Mouse (Mus musculus) neural tube, embryonic 12.5 days (tissue): ENCODE results near the gene Ifitm1. TPM values are rescaled to one million over a fixed set of nuclear protein-coding genes. Genes with fewer than 3 reads are reported as not detected.

ENCODE experiments used
- ATAC-seq: fragments of 200-750 bp; cut with Nextera tagmentation; 2 replicates; pipeline ENCODE4 v1.8.0; 2017; ENCODE audit warnings: low read depth, mild to moderate bottlenecking, moderate TSS enrichment, moderate library complexity; ENCODE audit not compliant: low FRiP score
- H3K27ac ChIP-seq: fragments of 300-500 bp; sonication (generic); 2 replicates; pipeline ENCODE4 v1.5.1; 2016
- H3K27me3 ChIP-seq: fragments of 300-500 bp; sonication (generic); replicated peaks from 2 replicates; pipeline ENCODE4 v1.6.1; 2016; ENCODE audit warnings: mild to moderate bottlenecking
- H3K36me3 ChIP-seq: fragments of 300-500 bp; sonication (generic); 2 replicates; pipeline ENCODE4 v1.6.1; 2016; ENCODE audit warnings: mild to moderate bottlenecking
- H3K4me1 ChIP-seq: fragments of 300-500 bp; sonication (generic); 2 replicates; pipeline ENCODE4 v1.6.1; 2016
- H3K4me2 ChIP-seq: fragments of 300-500 bp; sonication (generic); replicated peaks from 2 replicates; pipeline ENCODE4 v1.6.1; 2016; ENCODE audit warnings: mild to moderate bottlenecking
- H3K4me3 ChIP-seq: fragments of 300-500 bp; sonication (generic); 2 replicates; pipeline ENCODE4 v1.5.1; 2016
- H3K9ac ChIP-seq: fragments of 300-500 bp; sonication (generic); 2 replicates; pipeline ENCODE4 v1.6.1; 2016; ENCODE audit warnings: mild to moderate bottlenecking
- H3K9me3 ChIP-seq: fragments of 300-500 bp; sonication (generic); 2 replicates; pipeline ENCODE4 v1.6.1; 2016; ENCODE audit warnings: mild to moderate bottlenecking
- WGBS: fragments of 180-500 bp; shearing (Covaris S2); methylation state at CpG from one replicate; pipeline ENCODE4 v1.1.7; 2016; 5-methylcytosine and 5-hydroxymethylcytosine counted together
- polyA plus RNA-seq: library from polyadenylated mRNA; unstranded; fragments of >200 nt; fragmentation: Nextera tagmentation; extraction: Ambion mirVana; gene quantifications from 2 replicates; pipeline ENCODE4 v1.2.1, GENCODE M21; 2016

Ifitm1 gene
- polyA plus RNA-seq, 1 experiment from 2014 or later = 13.6 TPM

GRCm38 (mm10) chr7:140942341-140942740 is 24.7 kb upstream of the Ifitm1 start:
- Histone ChIP-seq H3K4me2 (peak overlapping the region; percentile 58), H3K4me1 (peaks cover 12% of the 10 kb centered on the region; the same call in 1 of the 2 replicates), H3K9me3 (no peaks in the 10 kb centered on the region), H3K4me3 (peak overlapping the region; percentile 46), H3K36me3 (no peaks in the 10 kb centered on the region), H3K9ac (peak overlapping the region; percentile 54; the same call in 1 of the 2 replicates), H3K27ac (no peak overlapping the region), H3K27me3 (no peaks in the 10 kb centered on the region)
- ATAC-seq = no peak
- WGBS = 69% methylated on average over 9 of the region's 9 CpGs

GRCm38 (mm10) chr7:140942811-140943210 is 24.2 kb upstream of the Ifitm1 start:
- Histone ChIP-seq H3K4me3 (no peak overlapping the region), H3K27me3 (no peaks in the 10 kb centered on the region), H3K4me1 (peaks cover 12% of the 10 kb centered on the region; the same call in 1 of the 2 replicates), H3K36me3 (peaks cover 2% of the 10 kb centered on the region; the same call in 1 of the 2 replicates), H3K27ac (no peak overlapping the region), H3K4me2 (no peak overlapping the region; the same call in 1 of the 2 replicates), H3K9me3 (no peaks in the 10 kb centered on the region), H3K9ac (no peak overlapping the region)
- ATAC-seq = no peak
- WGBS = 92% methylated on average over 10 of the region's 10 CpGs

- ATAC-seq = no peak
- Histone ChIP-seq H3K4me1 (peaks cover 12% of the 10 kb centered on the region; the same call in 1 of the 2 replicates), H3K27ac (no peak overlapping the region), H3K36me3 (peaks cover 7% of the 10 kb centered on the region), H3K9ac (no peak overlapping the region), H3K4me2 (no peak overlapping the region; the same call in 1 of the 2 replicates), H3K9me3 (no peaks in the 10 kb centered on the region), H3K27me3 (no peaks in the 10 kb centered on the region), H3K4me3 (no peak overlapping the region)
- 94% methylated on average over 4 of the region's 4 CpGs for WGBS
These were observed 23.7 kb upstream of the Ifitm1 start for GRCm38 (mm10) chr7:140943356-140943755.

GRCm38 (mm10) chr7:140944236-140944635 is 22.8 kb upstream of the Ifitm1 start:
- no peak overlapping the region for H3K9ac ChIP-seq
- H3K4me2 ChIP-seq = no peak overlapping the region
- no peaks in the 10 kb centered on the region for H3K9me3 ChIP-seq
- whole genome bisulfite sequencing = 91% methylated on average over 7 of the region's 7 CpGs
- no peak overlapping the region for H3K27ac ChIP-seq
- H3K4me3 ChIP-seq = no peak overlapping the region
- H3K27me3 ChIP-seq = no peaks in the 10 kb centered on the region
- ATAC-seq = no peak
- peaks cover 12% of the 10 kb centered on the region; the same call in 1 of the 2 replicates for H3K4me1 ChIP-seq
- H3K36me3 ChIP-seq = peaks cover 11% of the 10 kb centered on the region

GRCm38 (mm10) chr7:140945247-140945646 is 21.8 kb upstream of the Ifitm1 start:
- ATAC-seq = no peak
- Histone ChIP-seq H3K4me2 (no peak overlapping the region), H3K9ac (no peak overlapping the region), H3K36me3 (peaks cover 11% of the 10 kb centered on the region), H3K27me3 (no peaks in the 10 kb centered on the region), H3K27ac (no peak overlapping the region), H3K9me3 (no peaks in the 10 kb centered on the region), H3K4me3 (no peak overlapping the region), H3K4me1 (peaks cover 11% of the 10 kb centered on the region)
- 94% methylated on average over 5 of the region's 5 CpGs for WGBS

- H3K27me3 ChIP-seq = no peaks in the 10 kb centered on the region
- 91% methylated on average over 10 of the region's 10 CpGs for WGBS
- no peak overlapping the region for H3K9ac ChIP-seq
- H3K4me2 ChIP-seq = no peak overlapping the region
- peaks cover 21% of the 10 kb centered on the region for H3K4me1 ChIP-seq
- no peak overlapping the region for H3K27ac ChIP-seq
- H3K9me3 ChIP-seq = no peaks in the 10 kb centered on the region
- no peak for ATAC-seq
- peaks cover 11% of the 10 kb centered on the region for H3K36me3 ChIP-seq
- H3K4me3 ChIP-seq = no peak overlapping the region
These were observed 20.7 kb upstream of the Ifitm1 start for GRCm38 (mm10) chr7:140946311-140946710.

- Histone ChIP-seq H3K27ac (no peak overlapping the region), H3K4me2 (no peak overlapping the region), H3K4me3 (no peak overlapping the region), H3K9ac (no peak overlapping the region), H3K4me1 (peaks cover 23% of the 10 kb centered on the region), H3K36me3 (peaks cover 11% of the 10 kb centered on the region), H3K27me3 (no peaks in the 10 kb centered on the region), H3K9me3 (no peaks in the 10 kb centered on the region)
- 74% methylated on average over 7 of the region's 7 CpGs for WGBS
- ATAC-seq = no peak
These were observed 20.0 kb upstream of the Ifitm1 start for GRCm38 (mm10) chr7:140946980-140947379.

- ATAC-seq = no peak
- Histone ChIP-seq H3K36me3 (peaks cover 11% of the 10 kb centered on the region), H3K4me2 (no peak overlapping the region)
These were observed 18.9 kb upstream of the Ifitm1 start for GRCm38 (mm10) chr7:140948161-140948560.

GRCm38 (mm10) chr7:140949255-140949654 is 17.8 kb upstream of the Ifitm1 start:
- no peak overlapping the region for H3K4me3 ChIP-seq
- H3K36me3 ChIP-seq = peaks cover 11% of the 10 kb centered on the region
- WGBS = 89% methylated on average over 6 of the region's 6 CpGs
- no peak overlapping the region for H3K9ac ChIP-seq
- H3K9me3 ChIP-seq = no peaks in the 10 kb centered on the region
- no peak for ATAC-seq
- H3K4me1 ChIP-seq = peaks cover 19% of the 10 kb centered on the region
- no peaks in the 10 kb centered on the region for H3K27me3 ChIP-seq
- no peak overlapping the region for H3K4me2 ChIP-seq
- no peak overlapping the region for H3K27ac ChIP-seq

More at GRCm38 (mm10) chr7:140948161-140948560, 18.9 kb upstream of the Ifitm1 start:
- H3K4me3 ChIP-seq = no peak overlapping the region
- peaks cover 19% of the 10 kb centered on the region for H3K4me1 ChIP-seq
- no peaks in the 10 kb centered on the region for H3K9me3 ChIP-seq
- 90% methylated on average over 8 of the region's 8 CpGs for WGBS
- no peaks in the 10 kb centered on the region for H3K27me3 ChIP-seq
- H3K9ac ChIP-seq = no peak overlapping the region
- H3K27ac ChIP-seq = no peak overlapping the region

- Histone ChIP-seq H3K36me3 (peaks cover 11% of the 10 kb centered on the region), H3K9ac (no peak within 1 kb of the TSS), H3K4me2 (peak within 1 kb of the TSS; percentile 1; the same call in 1 of the 2 replicates), H3K4me1 (peaks cover 20% of the 10 kb centered on the region), H3K4me3 (no peak within 1 kb of the TSS), H3K9me3 (no peaks in the 10 kb centered on the region), H3K27ac (no peak within 1 kb of the TSS), H3K27me3 (no peaks in the 10 kb centered on the region)
- no peak for ATAC-seq
- WGBS = 50% methylated on average over 16 of the region's 16 CpGs
These were observed 17.0 kb upstream of the Ifitm1 start, which contains the start of gene Ifitm5 for GRCm38 (mm10) chr7:140949824-140950530. Gene Ifitm5, minus strand, starts transcription at chr7:140950291.

- no peak overlapping the region for H3K27ac ChIP-seq
- H3K4me1 ChIP-seq = peaks cover 23% of the 10 kb centered on the region
These were observed 16.0 kb upstream of the Ifitm1 start for GRCm38 (mm10) chr7:140951051-140951450.

GRCm38 (mm10) chr7:140951765-140952164 is 15.3 kb upstream of the Ifitm1 start:
- Histone ChIP-seq H3K36me3 (peaks cover 11% of the 10 kb centered on the region), H3K9me3 (no peaks in the 10 kb centered on the region), H3K4me3 (no peak overlapping the region)

More at GRCm38 (mm10) chr7:140951051-140951450, 16.0 kb upstream of the Ifitm1 start:
- WGBS = 36% methylated on average over 8 of the region's 8 CpGs
- ATAC-seq = no peak; the same call in 1 of the 2 replicates
- peak overlapping the region; percentile 1; the same call in 1 of the 2 replicates for H3K4me2 ChIP-seq
- no peaks in the 10 kb centered on the region for H3K27me3 ChIP-seq
- no peak overlapping the region for H3K9ac ChIP-seq
- H3K9me3 ChIP-seq = no peaks in the 10 kb centered on the region
- no peak overlapping the region for H3K4me3 ChIP-seq
- peaks cover 11% of the 10 kb centered on the region for H3K36me3 ChIP-seq

More at GRCm38 (mm10) chr7:140951765-140952164, 15.3 kb upstream of the Ifitm1 start:
- ATAC-seq = no peak
- 0 out of 2 replicates have a peak overlapping the region, but pooled peaks have one; percentile 1 for H3K4me2 ChIP-seq
- H3K27ac ChIP-seq = no peak overlapping the region
- H3K27me3 ChIP-seq = no peaks in the 10 kb centered on the region
- WGBS = 77% methylated on average over 6 of the region's 6 CpGs
- H3K9ac ChIP-seq = no peak overlapping the region
- H3K4me1 ChIP-seq = peaks cover 23% of the 10 kb centered on the region
